Mouse (Mus musculus) G1E (cell line): Measurements from ENCODE around the gene Defb3. TPM values are rescaled to one million over a fixed set of nuclear protein-coding genes. Genes with fewer than 3 reads are reported as not detected.
"Not testable (repeated sequence)": the region's sequence is repeated elsewhere in the genome, so short reads cannot be mapped to it uniquely, and the experiment has no call there.

Source experiments
- ATAC-seq: 2 replicates; pipeline ENCODE4 v1.8.0; 2016; ENCODE audit warnings: mild to moderate bottlenecking; ENCODE audit not compliant: insufficient number of reproducible peaks, poor library complexity, low FRiP score, severe bottlenecking; ENCODE audit errors: extremely low read depth
- DNase-seq: peaks from one replicate; pipeline ENCODE4 v3.0.0; 2012; ENCODE audit warnings: low spot score
- H3K27me3 ChIP-seq: 2 replicates; pipeline ENCODE4 v1.6.1; 2012; ENCODE audit warnings: mild to moderate bottlenecking, low read length, inconsistent platforms; ENCODE audit not compliant: insufficient read depth
- H3K36me3 ChIP-seq: replicated peaks from 2 replicates; pipeline ENCODE3; 2012; ENCODE audit warnings: mild to moderate bottlenecking, inconsistent platforms
- H3K4me1 ChIP-seq: 2 replicates; pipeline ENCODE4 v1.6.1; 2012; ENCODE audit warnings: low read depth, low read length, inconsistent platforms, mixed read lengths; ENCODE audit not compliant: insufficient read depth
- H3K4me3 ChIP-seq: 2 replicates; pipeline ENCODE4 v1.5.1; 2012; ENCODE audit warnings: low read depth, mild to moderate bottlenecking, inconsistent platforms, low read length, moderate library complexity, mixed read lengths
- H3K9me3 ChIP-seq: replicated peaks from 2 replicates; pipeline ENCODE4 v1.6.1; 2012; ENCODE audit warnings: inconsistent platforms
- CTCF ChIP-seq: IDR thresholded peaks from 2 replicates; pipeline ENCODE4 v1.5.1; 2012; ENCODE audit warnings: low read depth, low read length, inconsistent platforms, mixed read lengths
- GATA1 ChIP-seq: IDR thresholded peaks from 2 replicates; pipeline ENCODE4 v1.6.1; 2012; ENCODE audit warnings: borderline replicate concordance, low read length, inconsistent platforms, mixed read lengths
- GATA2 ChIP-seq: IDR thresholded peaks from 2 replicates; pipeline ENCODE4 v1.6.1; 2012; ENCODE audit warnings: low read depth, low read length, inconsistent platforms, borderline replicate concordance
- POLR2AphosphoS5 ChIP-seq: IDR thresholded peaks from 2 replicates; pipeline ENCODE4 v1.6.1; 2012; ENCODE audit warnings: low read depth, low read length, inconsistent platforms; ENCODE audit not compliant: insufficient replicate concordance
- TAL1 ChIP-seq: conservative IDR thresholded peaks from 2 replicates; pipeline ENCODE4 v1.6.1; 2012; ENCODE audit warnings: low read depth, low read length, inconsistent platforms, mixed read lengths
- polyA plus RNA-seq: library from polyadenylated mRNA; stranded (reverse); fragments of >175 nt; gene quantifications from 2 replicates; pipeline ENCODE4 v1.2.3, GENCODE M21; 2012
- total RNA-seq, 2 experiments: library from RNA; stranded (forward) in 1 of 2; stranded (reverse) in 1 of 2; fragments of 200-1000 nt in 1 of 2; fragments of >200 nt in 1 of 2; fragmentation: Nextera tagmentation in 1 of 2; gene quantifications; 2 replicates each; pipeline ENCODE4 v1.2.3; 2014 to 2017

Gene Defb3
- not detected in 2 replicates for total RNA-seq (2014; fragmentation: Nextera tagmentation)
- not detected in 2 replicates for total RNA-seq (2017)
- polyA plus RNA-seq, result not detected in 2 replicates

DNA sequence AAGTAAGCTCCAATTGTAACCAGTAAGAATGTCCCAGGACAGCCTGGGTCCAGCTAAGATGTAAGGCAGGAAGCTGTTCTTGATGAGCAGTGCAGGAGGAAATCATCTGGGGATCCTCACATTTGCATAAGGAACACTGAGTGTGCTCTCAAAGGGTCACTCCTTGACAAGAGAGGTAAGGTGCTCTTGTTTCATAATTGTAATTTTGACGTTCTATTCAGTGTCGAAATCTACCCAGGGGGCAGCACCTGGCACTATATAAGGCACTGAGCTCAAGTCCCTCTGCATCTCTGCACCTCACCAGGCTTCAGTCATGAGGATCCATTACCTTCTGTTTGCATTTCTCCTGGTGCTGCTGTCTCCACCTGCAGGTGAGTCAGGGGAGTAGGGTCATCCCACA is at the start of gene Defb3:
Gene Defb3 (plus strand): TSS at position 301 of the 400 bp plus-strand sequence.
- not testable (repeated sequence) for H3K36me3 ChIP-seq, ATAC-seq, H3K4me3 ChIP-seq, H3K4me1 ChIP-seq, DNase-seq, H3K9me3 ChIP-seq, H3K27me3 ChIP-seq

DNA sequence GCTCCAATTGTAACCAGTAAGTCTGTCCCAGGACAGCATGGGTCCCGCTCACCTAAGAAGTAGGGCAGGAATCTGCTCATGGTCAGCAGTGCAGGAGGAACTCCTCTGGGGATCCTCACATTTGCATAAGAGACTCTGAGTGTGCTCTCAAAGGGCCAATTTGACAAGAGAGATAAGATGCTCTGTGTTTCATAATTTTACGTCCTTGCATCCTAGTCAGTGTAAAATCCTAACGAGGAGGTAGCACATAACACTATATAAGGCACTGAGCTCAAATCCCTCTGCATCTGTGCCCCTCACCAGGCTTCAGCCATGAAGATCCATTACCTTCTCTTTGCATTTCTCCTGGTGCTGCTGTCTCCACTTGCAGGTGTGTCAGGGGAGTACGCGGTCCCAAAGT is 45.9 kb upstream of the Defb3 start, which contains the start of gene Defb5:
Gene Defb5 (plus strand): TSS at position 301 of the 400 bp plus-strand sequence.
- Histone ChIP-seq H3K4me3 (no peak within 1 kb of the TSS), H3K36me3 (no peaks in the 10 kb centered on the region), H3K9me3 (no peaks in the 10 kb centered on the region), H3K4me1 (no peaks in the 10 kb centered on the region), H3K27me3 (no peaks in the 10 kb centered on the region)
- TF ChIP-seq GATA1 (no peak), POLR2AphosphoS5 (no peak), TAL1 (no peak), CTCF (no peak), GATA2 (no peak)
- ATAC-seq, result no peak
- no peak for DNase-seq

DNA sequence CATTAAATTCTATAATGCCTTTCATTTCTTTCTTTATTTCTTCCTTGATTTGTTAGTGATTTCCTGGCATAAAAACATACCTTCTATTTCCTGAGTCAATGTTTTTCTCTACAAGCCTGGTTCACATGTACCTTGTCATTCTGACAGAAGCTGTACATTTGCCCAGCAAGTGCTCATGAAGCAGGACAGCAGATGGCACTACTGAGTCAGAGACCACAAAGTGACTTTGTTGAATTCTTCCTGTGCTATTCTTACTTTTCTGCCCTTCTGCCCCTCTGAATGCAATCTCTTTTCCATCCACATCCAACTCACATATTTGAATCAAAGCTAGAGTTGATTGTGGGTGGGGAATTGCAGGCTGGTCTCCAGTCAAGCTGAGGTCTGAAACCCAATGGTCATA is 35.0 kb upstream of the Defb3 start:
- no peak for TF ChIP-seq TAL1
- TF ChIP-seq GATA2, result no peak
- TF ChIP-seq CTCF, result no peak
- TF ChIP-seq GATA1, result no peak
- TF ChIP-seq POLR2AphosphoS5, result no peak
- H3K4me1 ChIP-seq, result no peaks in the 10 kb centered on the region
- DNase-seq (no peak), ATAC-seq (no peak)
- no peaks in the 10 kb centered on the region for H3K27me3 ChIP-seq
- H3K4me3 ChIP-seq, result no peak overlapping the region
- H3K36me3 ChIP-seq, result no peaks in the 10 kb centered on the region
- no peaks in the 10 kb centered on the region for H3K9me3 ChIP-seq

DNA sequence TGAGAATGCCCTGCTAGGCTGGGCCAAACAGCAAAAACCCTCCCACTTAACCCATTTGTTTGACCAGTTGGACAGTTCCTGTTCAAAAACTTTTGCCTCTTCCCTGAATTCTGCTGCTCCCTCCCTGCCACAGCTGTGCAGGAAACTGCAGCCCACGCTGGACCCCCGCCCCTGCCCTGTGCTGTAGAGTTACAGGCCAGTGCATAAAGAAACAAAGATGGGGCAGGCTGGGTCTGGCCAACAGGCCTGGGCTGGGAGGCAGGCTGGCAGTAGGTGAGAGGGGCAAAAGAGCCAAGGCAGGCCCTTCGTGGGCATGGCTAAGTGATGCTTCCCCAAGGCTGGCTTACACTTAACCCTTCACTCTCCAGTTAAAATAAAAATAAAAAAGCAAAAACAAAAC is 33.5 kb upstream of the Defb3 start:
- DNase-seq (no peak), ATAC-seq (no peak)
- no peaks in the 10 kb centered on the region for H3K9me3 ChIP-seq
- H3K4me3 ChIP-seq, result no peak overlapping the region
- H3K27me3 ChIP-seq, result no peaks in the 10 kb centered on the region
- no peaks in the 10 kb centered on the region for H3K4me1 ChIP-seq
- TF ChIP-seq GATA2 (no peak), POLR2AphosphoS5 (no peak), GATA1 (no peak), TAL1 (no peak), CTCF (no peak)
- H3K36me3 ChIP-seq, result no peaks in the 10 kb centered on the region

DNA sequence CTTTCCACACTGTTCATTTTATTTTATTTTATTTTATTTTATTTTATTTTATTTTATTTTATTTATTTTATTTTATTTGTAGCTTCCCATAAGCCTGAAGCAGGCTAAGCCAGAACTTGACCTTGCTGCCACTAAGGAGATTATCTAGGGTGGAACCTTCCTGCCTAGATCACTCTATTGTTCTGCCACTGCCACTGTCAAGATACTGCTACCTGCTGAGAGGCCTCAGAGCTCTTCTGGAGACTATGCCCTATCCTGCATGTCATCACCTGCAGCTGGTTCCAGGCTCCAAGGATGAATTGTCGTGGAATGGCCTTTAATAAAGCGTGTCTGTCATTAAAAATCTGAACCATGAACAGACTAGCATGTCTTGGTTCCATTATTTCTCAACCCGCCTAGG is 5.2 kb downstream of the Defb3 start:
- not testable (repeated sequence) for ATAC-seq, H3K9me3 ChIP-seq, H3K4me3 ChIP-seq, H3K27me3 ChIP-seq, H3K4me1 ChIP-seq, H3K36me3 ChIP-seq, DNase-seq

DNA sequence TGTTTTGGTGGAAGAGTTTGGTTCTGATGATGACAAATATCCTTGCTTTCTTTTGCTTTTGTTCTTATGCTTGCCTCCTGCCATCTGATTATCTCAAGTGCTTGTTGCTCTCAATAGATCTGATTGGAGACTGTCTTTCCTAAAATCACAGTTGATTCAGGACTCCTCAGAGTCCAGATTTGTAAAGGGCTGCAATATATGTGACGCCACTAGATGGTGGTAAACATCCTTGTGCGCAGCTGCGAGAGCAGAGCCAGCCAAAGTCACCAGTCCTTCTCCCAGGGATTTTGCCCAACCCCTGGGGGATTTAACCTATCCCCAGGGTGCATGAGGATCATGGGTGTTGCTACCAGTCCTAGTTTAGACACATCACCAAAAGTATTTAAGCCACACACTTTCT is 38.7 kb downstream of the Defb3 start:
- DNase-seq (no peak), ATAC-seq (no peak)
- H3K36me3 ChIP-seq, result no peaks in the 10 kb centered on the region
- TF ChIP-seq TAL1 (no peak), GATA1 (no peak), POLR2AphosphoS5 (no peak), CTCF (no peak), GATA2 (no peak)
- H3K4me3 ChIP-seq, result no peak overlapping the region
- H3K9me3 ChIP-seq, result no peaks in the 10 kb centered on the region
- no peaks in the 10 kb centered on the region for H3K4me1 ChIP-seq
- H3K27me3 ChIP-seq, result no peaks in the 10 kb centered on the region

Other genes with a start within 250 kb of the Defb3 start
- gene Defb39, start 228.6 kb upstream of the Defb3 start, total RNA-seq (2014; fragmentation: Nextera tagmentation), result not detected in 2 replicates
- gene Defb39, start 228.6 kb upstream of the Defb3 start, total RNA-seq (2017), result not detected in 2 replicates
- gene Defb39, start 228.6 kb upstream of the Defb3 start, polyA plus RNA-seq, result not detected in 2 replicates
- not detected in 2 replicates for gene Defb12, start 178.5 kb upstream of the Defb3 start, total RNA-seq (2014; fragmentation: Nextera tagmentation)
- gene Defb12, start 178.5 kb upstream of the Defb3 start, total RNA-seq (2017), result not detected in 2 replicates
- gene Defb12, start 178.5 kb upstream of the Defb3 start, polyA plus RNA-seq, result not detected in 2 replicates
- not detected in 2 replicates for gene Defb34, start 169.6 kb upstream of the Defb3 start, total RNA-seq (2014; fragmentation: Nextera tagmentation)
- not detected in 2 replicates for gene Defb34, start 169.6 kb upstream of the Defb3 start, total RNA-seq (2017)
- gene Defb34, start 169.6 kb upstream of the Defb3 start, polyA plus RNA-seq, result not detected in 2 replicates
- not detected in 2 replicates for gene Gm45826, start 152.6 kb upstream of the Defb3 start, total RNA-seq (2014; fragmentation: Nextera tagmentation)
- not detected in 2 replicates for gene Gm45826, start 152.6 kb upstream of the Defb3 start, total RNA-seq (2017)
- not detected in 2 replicates for gene Gm45826, start 152.6 kb upstream of the Defb3 start, polyA plus RNA-seq
- not detected in 2 replicates for gene Defb14, start 99.0 kb upstream of the Defb3 start, total RNA-seq (2014; fragmentation: Nextera tagmentation)
- gene Defb14, start 99.0 kb upstream of the Defb3 start, total RNA-seq (2017), result not detected in 2 replicates
- not detected in 2 replicates for gene Defb14, start 99.0 kb upstream of the Defb3 start, polyA plus RNA-seq
- gene Defb4, start 94.7 kb upstream of the Defb3 start, total RNA-seq (2014; fragmentation: Nextera tagmentation), result not detected in 2 replicates
- gene Defb4, start 94.7 kb upstream of the Defb3 start, total RNA-seq (2017), result not detected in 2 replicates
- not detected in 2 replicates for gene Defb4, start 94.7 kb upstream of the Defb3 start, polyA plus RNA-seq
- not detected in 2 replicates for gene Defb6, start 67.9 kb upstream of the Defb3 start, total RNA-seq (2014; fragmentation: Nextera tagmentation)
- gene Defb6, start 67.9 kb upstream of the Defb3 start, total RNA-seq (2017), result not detected in 2 replicates
- not detected in 2 replicates for gene Defb6, start 67.9 kb upstream of the Defb3 start, polyA plus RNA-seq
- gene Defb46, start 53.4 kb upstream of the Defb3 start, total RNA-seq (2014; fragmentation: Nextera tagmentation), result not detected in 2 replicates
- gene Defb46, start 53.4 kb upstream of the Defb3 start, total RNA-seq (2017), result not detected in 2 replicates
- gene Defb46, start 53.4 kb upstream of the Defb3 start, polyA plus RNA-seq, result not detected in 2 replicates
- not detected in 2 replicates for gene Defb5, start 45.8 kb upstream of the Defb3 start, total RNA-seq (2014; fragmentation: Nextera tagmentation)
- gene Defb5, start 45.8 kb upstream of the Defb3 start, total RNA-seq (2017), result not detected in 2 replicates
- not detected in 2 replicates for gene Defb5, start 45.8 kb upstream of the Defb3 start, polyA plus RNA-seq
- gene Defb8, start 154.2 kb downstream of the Defb3 start, total RNA-seq (2014; fragmentation: Nextera tagmentation), result not detected in 2 replicates
- not detected in 2 replicates for gene Defb8, start 154.2 kb downstream of the Defb3 start, total RNA-seq (2017)
- not detected in 2 replicates for gene Defb8, start 154.2 kb downstream of the Defb3 start, polyA plus RNA-seq
- not detected in 2 replicates for gene Defb7, start 201.7 kb downstream of the Defb3 start, total RNA-seq (2014; fragmentation: Nextera tagmentation)
- not detected in 2 replicates for gene Defb7, start 201.7 kb downstream of the Defb3 start, total RNA-seq (2017)
- gene Defb7, start 201.7 kb downstream of the Defb3 start, polyA plus RNA-seq, result not detected in 2 replicates